Mouse (Mus musculus) spleen, adult 2 months (tissue): ENCODE data around the gene Bpifc.

Experiments used
- CTCF ChIP-seq: fragments of 200-500 bp; IDR thresholded peaks from 2 replicates; pipeline ENCODE4 v1.5.1; 2011; ENCODE audit warnings: mild to moderate bottlenecking, inconsistent platforms; ENCODE audit not compliant: insufficient read depth, insufficient read length, insufficient replicate concordance; ENCODE audit errors: extremely low read depth
- POLR2A ChIP-seq: fragments of 200-500 bp; IDR thresholded peaks from 2 replicates; pipeline ENCODE4 v1.6.1; 2011; ENCODE audit warnings: low read depth, low read length, inconsistent platforms

DNA sequence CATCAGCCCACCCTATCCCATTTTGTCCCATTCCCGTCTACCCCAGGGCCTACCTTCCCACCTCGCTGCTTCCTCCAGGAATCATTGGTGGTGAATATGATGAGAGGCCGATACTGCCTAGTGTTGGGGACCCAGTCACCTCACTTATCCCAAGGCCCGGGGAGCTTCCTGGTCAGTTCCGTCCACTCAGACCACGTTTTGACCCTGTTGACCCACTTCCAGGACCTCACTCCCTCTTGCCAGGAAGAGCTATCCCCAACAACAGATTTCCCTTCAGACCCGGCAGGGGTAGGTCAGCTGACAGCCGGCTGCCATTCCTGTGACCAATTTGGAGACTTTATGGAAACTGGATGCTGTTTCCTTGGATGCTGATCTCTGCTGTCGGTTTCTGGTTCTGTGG lies 36.1 kb upstream of the Bpifc start:
- TF ChIP-seq CTCF (no peak), POLR2A (no peak)
